Mouse (Mus musculus): ENCODE measurements at regions not wholly inside any gene's neighbourhood (a gene's known extent, or its start where the extent isn't known, plus 50 kb on each side); places are given as distances from the start of the nearest gene placed in this dataset.

- DNase-seq: no peak
Observed at GRCm38 (mm10) chr14:74392419-74392818, 248.2 kb upstream of the Htr2a start.

GRCm38 (mm10) chr14:74397202-74397601 is 243.4 kb upstream of the Htr2a start:
- DNase-seq: no peak

GRCm38 (mm10) chr14:74409441-74409840 is 231.2 kb upstream of the Htr2a start:
- DNase-seq: peak; percentile 16

- no peak for DNase-seq
Observed at GRCm38 (mm10) chr14:74428226-74428625, 212.4 kb upstream of the Htr2a start.

GRCm38 (mm10) chr14:74464027-74464682 is 176.5 kb upstream of the Htr2a start:
- DNase-seq: no peak

- DNase-seq: no peak
Observed at GRCm38 (mm10) chr14:74495504-74495903, 145.1 kb upstream of the Htr2a start.

GRCm38 (mm10) chr14:74511521-74511920 is 129.1 kb upstream of the Htr2a start:
- DNase-seq: no peak

GRCm38 (mm10) chr14:74516451-74516850 is 124.2 kb upstream of the Htr2a start:
- no peak for DNase-seq

GRCm38 (mm10) chr14:74519531-74519930 is 121.1 kb upstream of the Htr2a start:
- no peak for DNase-seq

- DNase-seq: no peak
Observed at GRCm38 (mm10) chr14:74521669-74522068, 119.0 kb upstream of the Htr2a start.

- DNase-seq: no peak
Observed at GRCm38 (mm10) chr14:74527246-74527645, 113.4 kb upstream of the Htr2a start.

- DNase-seq: peak; percentile 9
Observed at GRCm38 (mm10) chr14:74529368-74529951, 111.2 kb upstream of the Htr2a start.

GRCm38 (mm10) chr14:74538187-74538586 is 102.5 kb upstream of the Htr2a start:
- DNase-seq: no peak

GRCm38 (mm10) chr14:74544028-74544427 is 96.6 kb upstream of the Htr2a start:
- no peak for DNase-seq

GRCm38 (mm10) chr14:74551091-74551490 is 89.5 kb upstream of the Htr2a start:
- no peak for DNase-seq

GRCm38 (mm10) chr14:74553636-74554035 is 87.0 kb upstream of the Htr2a start:
- DNase-seq: no peak

GRCm38 (mm10) chr14:74558359-74558758 is 82.3 kb upstream of the Htr2a start:
- DNase-seq: no peak
